Mouse (Mus musculus): ENCODE measurements around the gene Scarb2. TPM values are rescaled to one million over a fixed set of nuclear protein-coding genes. Genes with fewer than 3 reads are reported as not detected.

Gene Scarb2
- 130 TPM for polyA plus RNA-seq (2014; fragmentation: Illumina TruSeq; extraction: RNeasy Lipid Tissue Mini Kit (QIAGEN cat#74804); ENCODE audit: low read depth, low replicate concordance)

DNA sequence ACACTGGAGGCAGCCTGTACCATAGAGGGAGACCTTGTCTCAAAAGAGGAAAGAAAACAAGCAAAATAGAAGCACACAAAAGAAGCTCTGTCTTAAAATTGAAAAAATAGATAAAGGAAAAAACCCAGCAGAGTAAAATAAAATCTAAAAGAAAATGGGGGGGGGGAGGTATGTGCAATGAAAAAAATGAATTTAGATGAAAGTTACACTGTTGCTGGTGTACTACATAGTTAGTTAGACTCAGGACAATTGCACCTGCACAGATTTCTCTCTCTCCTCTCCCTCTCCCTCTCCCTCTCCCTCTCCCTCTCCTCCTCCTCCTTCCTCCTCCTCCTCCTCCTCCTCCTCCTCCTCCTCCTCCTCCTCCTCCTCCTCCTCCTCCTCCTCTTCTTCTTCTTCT is at the start of gene Scarb2:
Scarb2 (minus strand) TSS at position 101 of the 400 bp plus-strand sequence.

GRCm38 (mm10) chr5:92554891-92555511 is 48.4 kb upstream of the Scarb2 start, which contains the start of gene Fam47e:
Fam47e (plus strand) TSS chr5:92555069.

GRCm38 (mm10) chr5:92435025-92435584 is 71.5 kb downstream of the Scarb2 start, which contains the start of gene Nup54:
Nup54 (minus strand) TSS chr5:92435219.

Other genes with a start within 250 kb of the Scarb2 start
- gene Naaa, start 228.7 kb downstream of the Scarb2 start, polyA plus RNA-seq (2014; fragmentation: Illumina TruSeq; extraction: RNeasy Lipid Tissue Mini Kit (QIAGEN cat#74804); ENCODE audit: low read depth, low replicate concordance), result 19.8 TPM
- 17.4 TPM for gene Sdad1, start 196.4 kb downstream of the Scarb2 start, polyA plus RNA-seq (2014; fragmentation: Illumina TruSeq; extraction: RNeasy Lipid Tissue Mini Kit (QIAGEN cat#74804); ENCODE audit: low read depth, low replicate concordance)
- gene Cxcl9, start 178.8 kb downstream of the Scarb2 start, polyA plus RNA-seq (2014; fragmentation: Illumina TruSeq; extraction: RNeasy Lipid Tissue Mini Kit (QIAGEN cat#74804); ENCODE audit: low read depth, low replicate concordance), result 4.6 TPM
- gene Art3, start 175.0 kb downstream of the Scarb2 start, polyA plus RNA-seq (2014; fragmentation: Illumina TruSeq; extraction: RNeasy Lipid Tissue Mini Kit (QIAGEN cat#74804); ENCODE audit: low read depth, low replicate concordance), result 22.9 TPM
- 7.6 TPM for gene Cxcl10, start 157.9 kb downstream of the Scarb2 start, polyA plus RNA-seq (2014; fragmentation: Illumina TruSeq; extraction: RNeasy Lipid Tissue Mini Kit (QIAGEN cat#74804); ENCODE audit: low read depth, low replicate concordance)
- 38.8 TPM for gene Nup54, start 71.6 kb downstream of the Scarb2 start, polyA plus RNA-seq (2014; fragmentation: Illumina TruSeq; extraction: RNeasy Lipid Tissue Mini Kit (QIAGEN cat#74804); ENCODE audit: low read depth, low replicate concordance)
- gene Fam47e, start 48.2 kb upstream of the Scarb2 start, polyA plus RNA-seq (2014; fragmentation: Illumina TruSeq; extraction: RNeasy Lipid Tissue Mini Kit (QIAGEN cat#74804); ENCODE audit: low read depth, low replicate concordance), result not detected
- gene Stbd1, start 96.2 kb upstream of the Scarb2 start, polyA plus RNA-seq (2014; fragmentation: Illumina TruSeq; extraction: RNeasy Lipid Tissue Mini Kit (QIAGEN cat#74804); ENCODE audit: low read depth, low replicate concordance), result 3.5 TPM
- 0.82 TPM for gene Ccdc158, start 168.4 kb upstream of the Scarb2 start, polyA plus RNA-seq (2014; fragmentation: Illumina TruSeq; extraction: RNeasy Lipid Tissue Mini Kit (QIAGEN cat#74804); ENCODE audit: low read depth, low replicate concordance)
- gene Shroom3, start 176.6 kb upstream of the Scarb2 start, polyA plus RNA-seq (2014; fragmentation: Illumina TruSeq; extraction: RNeasy Lipid Tissue Mini Kit (QIAGEN cat#74804); ENCODE audit: low read depth, low replicate concordance), result 12.3 TPM

Data from sigmoid colon, adult 10 weeks (tissue).